Mouse (Mus musculus) lung, adult 2 months (tissue): ENCODE data around the gene Pglyrp4.

Experiments
- CTCF ChIP-seq: fragments of 200-500 bp; IDR thresholded peaks from 2 replicates; pipeline ENCODE4 v1.5.1; 2011; ENCODE audit warnings: mild to moderate bottlenecking, low read length, control low read depth; ENCODE audit not compliant: insufficient read depth
- POLR2A ChIP-seq: fragments of 200-500 bp; IDR thresholded peaks from 2 replicates; pipeline ENCODE4 v1.6.1; 2011; ENCODE audit warnings: low read depth, mild to moderate bottlenecking, control low read depth, low read length, borderline replicate concordance; ENCODE audit errors: extremely low read depth

DNA sequence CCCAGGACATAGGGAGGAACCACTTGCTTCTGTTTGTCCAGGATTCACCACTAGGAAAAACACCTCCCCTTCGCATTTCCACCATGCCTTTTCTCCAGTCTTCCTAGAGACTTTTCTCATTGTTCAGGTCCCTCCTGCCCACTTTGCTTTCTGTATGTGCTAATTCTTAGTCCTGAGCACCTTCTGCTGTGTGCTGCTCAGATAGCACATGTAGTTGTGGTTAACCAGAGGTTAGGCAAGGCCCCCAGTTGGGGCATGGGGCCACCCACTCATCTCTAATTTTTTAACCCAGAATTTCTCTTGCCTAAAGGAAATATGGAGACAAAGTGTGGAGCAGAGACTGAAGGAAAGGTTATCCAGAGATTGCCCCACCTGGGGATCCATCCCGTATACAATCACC, 24.5 kb upstream of the Pglyrp4 start:
- no peak for TF ChIP-seq POLR2A
- no peak for TF ChIP-seq CTCF
